Mouse (Mus musculus) liver, embryonic 13.5 days (tissue): ENCODE measurements around the gene Rasl12. TPM values are rescaled to one million over a fixed set of nuclear protein-coding genes. Genes with fewer than 3 reads are reported as not detected.

Experiments used
- ATAC-seq: fragments of 200-750 bp; cut with Nextera tagmentation; 2 replicates; pipeline ENCODE4 v1.8.0; 2017; ENCODE audit warnings: low read depth, mild to moderate bottlenecking, moderate number of reproducible peaks, moderate library complexity
- DNase-seq: peaks from one replicate; pipeline ENCODE4 v3.0.0; 2022
- H3K27ac ChIP-seq: fragments of 300-500 bp; sonication (generic); 2 replicates; pipeline ENCODE4 v1.5.1; 2015; ENCODE audit warnings: moderate library complexity, mild to moderate bottlenecking, inconsistent platforms
- H3K27me3 ChIP-seq: fragments of 300-500 bp; sonication (generic); 2 replicates; pipeline ENCODE4 v1.6.1; 2015; ENCODE audit warnings: mild to moderate bottlenecking, inconsistent platforms
- H3K36me3 ChIP-seq: fragments of 300-500 bp; sonication (generic); 2 replicates; pipeline ENCODE4 v1.6.1; 2015; ENCODE audit warnings: mild to moderate bottlenecking, inconsistent platforms
- H3K4me1 ChIP-seq: fragments of 300-500 bp; sonication (generic); replicated peaks from 2 replicates; pipeline ENCODE4 v1.6.1; 2015; ENCODE audit warnings: inconsistent platforms
- H3K4me2 ChIP-seq: fragments of 300-500 bp; sonication (generic); 2 replicates; pipeline ENCODE4 v1.6.1; 2015; ENCODE audit warnings: inconsistent platforms, mild to moderate bottlenecking, moderate library complexity
- H3K4me3 ChIP-seq: fragments of 300-500 bp; sonication (generic); replicated peaks from 2 replicates; pipeline ENCODE4 v1.5.1; 2015; ENCODE audit warnings: mild to moderate bottlenecking, inconsistent platforms
- H3K9ac ChIP-seq: fragments of 300-500 bp; sonication (generic); 2 replicates; pipeline ENCODE4 v1.6.1; 2015; ENCODE audit warnings: mild to moderate bottlenecking, inconsistent platforms
- H3K9me3 ChIP-seq: fragments of 300-500 bp; sonication (generic); replicated peaks from 2 replicates; pipeline ENCODE4 v1.6.1; 2016; ENCODE audit warnings: inconsistent platforms
- WGBS: fragments of 180-500 bp; shearing (Covaris S2); methylation state at CpG from one replicate; pipeline ENCODE4 v1.1.7; 2015; ENCODE audit not compliant: insufficient replicate concordance; 5-methylcytosine and 5-hydroxymethylcytosine counted together
- polyA plus RNA-seq: library from polyadenylated mRNA; unstranded; fragments of >200 nt; fragmentation: Nextera tagmentation; extraction: Ambion mirVana; gene quantifications from 2 replicates; pipeline ENCODE4 v1.2.1, GENCODE M21; 2015

Rasl12 gene
- polyA plus RNA-seq, 1 experiment from 2014 or later = 0.22 TPM

GRCm38 (mm10) chr9:65458975-65459374 is 60.7 kb downstream of the Rasl12 start:
- no peaks in the 10 kb centered on the region for H3K27me3 ChIP-seq
- H3K4me1 ChIP-seq = peaks cover 29% of the 10 kb centered on the region
- no peaks in the 10 kb centered on the region for H3K9me3 ChIP-seq
- WGBS = 78% methylated on average over 2 of the region's 2 CpGs
- no peak overlapping the region for H3K4me2 ChIP-seq
- no peak for DNase-seq
- no peak for ATAC-seq
- H3K27ac ChIP-seq = no peak overlapping the region
- H3K9ac ChIP-seq = no peak overlapping the region
- H3K4me3 ChIP-seq = no peak overlapping the region
- H3K36me3 ChIP-seq = no peaks in the 10 kb centered on the region

- Histone ChIP-seq H3K9ac (no peak overlapping the region), H3K27me3 (no peaks in the 10 kb centered on the region), H3K9me3 (no peaks in the 10 kb centered on the region), H3K4me3 (no peak overlapping the region), H3K27ac (no peak overlapping the region), H3K4me1 (peaks cover 39% of the 10 kb centered on the region), H3K36me3 (0 out of 2 replicates have a peak, but pooled peaks cover under 1% of the 10 kb centered on the region), H3K4me2 (peak overlapping the region; percentile 85; the same call in 1 of the 2 replicates)
- no peak for DNase-seq
- 69% methylated on average over 3 of the region's 3 CpGs for WGBS
- ATAC-seq = no peak
These were observed 61.9 kb downstream of the Rasl12 start for GRCm38 (mm10) chr9:65460198-65460597.

GRCm38 (mm10) chr9:65460732-65461442 is 62.6 kb downstream of the Rasl12 start, which contains the start of gene Spg21:
Gene Spg21 (plus strand): TSS chr9:65460947.
- WGBS = under 1% methylated on average over 53 of the region's 53 CpGs
- Histone ChIP-seq H3K27ac (peak within 1 kb of the TSS; percentile 58), H3K4me2 (peak within 1 kb of the TSS; percentile 85), H3K36me3 (peaks cover 7% of the 10 kb centered on the region), H3K9ac (peak within 1 kb of the TSS; percentile 76), H3K27me3 (no peaks in the 10 kb centered on the region), H3K4me1 (peaks cover 39% of the 10 kb centered on the region), H3K4me3 (peak within 1 kb of the TSS; percentile 70), H3K9me3 (no peaks in the 10 kb centered on the region)
- DNase-seq (peak; percentile 90), ATAC-seq (peak; percentile 87)

- DNase-seq (no peak), ATAC-seq (no peak)
- Histone ChIP-seq H3K4me3 (no peak overlapping the region), H3K36me3 (peaks cover 13% of the 10 kb centered on the region), H3K9me3 (no peaks in the 10 kb centered on the region), H3K4me2 (no peak overlapping the region), H3K4me1 (peaks cover 39% of the 10 kb centered on the region), H3K27ac (no peak overlapping the region), H3K27me3 (no peaks in the 10 kb centered on the region), H3K9ac (no peak overlapping the region)
- 82% methylated on average over 5 of the region's 5 CpGs for WGBS
These were observed 64.2 kb downstream of the Rasl12 start for GRCm38 (mm10) chr9:65462544-65462943.

GRCm38 (mm10) chr9:65464161-65464560 is 65.9 kb downstream of the Rasl12 start:
- 72% methylated on average over 6 of the region's 6 CpGs for WGBS
- Histone ChIP-seq H3K27ac (no peak overlapping the region), H3K9ac (no peak overlapping the region), H3K4me1 (peaks cover 39% of the 10 kb centered on the region), H3K4me3 (no peak overlapping the region), H3K9me3 (no peaks in the 10 kb centered on the region), H3K36me3 (peaks cover 13% of the 10 kb centered on the region), H3K4me2 (no peak overlapping the region), H3K27me3 (no peaks in the 10 kb centered on the region)
- ATAC-seq = no peak
- no peak for DNase-seq

Other genes starting within 250 kb of the Rasl12 start
- 8.2 and 9.2 TPM in 2 replicates for gene Parp16, start 203.2 kb upstream of the Rasl12 start, polyA plus RNA-seq
- gene Cilp, start 133.3 kb upstream of the Rasl12 start, polyA plus RNA-seq = 0.05 and 0.08 TPM in 2 replicates
- 31.5 and 39.5 TPM in 2 replicates for gene Clpx, start 104.2 kb upstream of the Rasl12 start, polyA plus RNA-seq
- 4.0 and 4.4 TPM in 2 replicates for gene Pdcd7, start 52.4 kb upstream of the Rasl12 start, polyA plus RNA-seq
- not detected in 2 replicates for gene Ubap1l, start 37.5 kb upstream of the Rasl12 start, polyA plus RNA-seq
- gene Kbtbd13, start 6.9 kb upstream of the Rasl12 start, polyA plus RNA-seq = 0.03 and 0.16 TPM in 2 replicates
- not detected in 2 replicates for gene Slc51b, start 24.4 kb downstream of the Rasl12 start, polyA plus RNA-seq
- 8.4 and 10.6 TPM in 2 replicates for gene Mtfmt, start 37.3 kb downstream of the Rasl12 start, polyA plus RNA-seq
- gene Spg21, start 62.4 kb downstream of the Rasl12 start, polyA plus RNA-seq = 28.0 and 37.1 TPM in 2 replicates
- not detected in 2 replicates for gene Ankdd1a, start 121.7 kb downstream of the Rasl12 start, polyA plus RNA-seq
- gene Plekho2, start 181.5 kb downstream of the Rasl12 start, polyA plus RNA-seq = 24.2 and 31.6 TPM in 2 replicates
- gene Pif1, start 188.7 kb downstream of the Rasl12 start, polyA plus RNA-seq = 11.0 and 13.8 TPM in 2 replicates
- 12.6 and 15.4 TPM in 2 replicates for gene Rbpms2, start 231.1 kb downstream of the Rasl12 start, polyA plus RNA-seq